ENCODE assay signal across 10 mouse cellular contexts in genomic region chr3:86040286-86041201, GRCm38 (mm10). TPM values are rescaled to one million over a fixed set of nuclear protein-coding genes. Genes with fewer than 3 reads are reported as not detected.
A peak's percentile ranks its signal among the peaks of the same experiment; 100 is the strongest.
DNase-seq lines count a peak whose midpoint lies in the region; ATAC-seq and TF ChIP-seq lines count a peak whose summit lies in the region.
"Had no signal": no experiment of that assay in that cellular context is flagged by ENCODE, and none has a peak within 500 bp of the region (broad histone marks: within the 10 kb centered on the region; RNA-seq: fewer than 3 reads in every experiment).

No protein-coding gene starts in this region.

- WGBS in embryonic facial prominence, embryonic 15.5 days, result 29% methylated on average over 14 of the region's 14 CpGs

- intact Hi-C loops in left cerebral cortex, adult 2 months (cut with DNase I), result no loop called here

- no peaks in the 10 kb centered on the region for H3K27me3 ChIP-seq in embryonic facial prominence, embryonic 15.5 days

- H3K27ac ChIP-seq in left cerebral cortex, adult 2 months, result peak overlapping the region; percentile 48; the same call in 1 of the 2 replicates
- peak overlapping the region; percentile 93 for H3K27ac ChIP-seq in embryonic facial prominence, embryonic 15.5 days (replicated peaks)

- peak; percentile 79; the same call in 1 of the 2 replicates for ATAC-seq in embryonic facial prominence, embryonic 15.5 days (ENCODE audit: insufficient number of reproducible peaks, low FRiP score, low TSS enrichment, low read depth)

- H3K4me1 ChIP-seq in embryonic facial prominence, embryonic 15.5 days, result peaks cover 33% of the 10 kb centered on the region

- peak overlapping the region; percentile 26 for H3K4me2 ChIP-seq in embryonic facial prominence, embryonic 15.5 days (replicated peaks)

- peaks cover 6% of the 10 kb centered on the region; the same call in 1 of the 2 replicates for H3K36me3 ChIP-seq in embryonic facial prominence, embryonic 15.5 days

- no peak for TF ChIP-seq CTCF in left cerebral cortex, adult 2 months (IDR thresholded peaks at IDR 0.05)

- no peaks in the 10 kb centered on the region for H3K9me3 ChIP-seq in embryonic facial prominence, embryonic 15.5 days (replicated peaks)

- H3K4me3 ChIP-seq in left cerebral cortex, adult 2 months, result no peak overlapping the region
- H3K4me3 ChIP-seq in embryonic facial prominence, embryonic 15.5 days (replicated peaks), result peak overlapping the region; percentile 29

- H3K9ac ChIP-seq in embryonic facial prominence, embryonic 15.5 days, result no peak overlapping the region

- no peak for DNase-seq in left cerebral cortex, adult 2 months (ENCODE audit: extremely low spot score in 1 of 2, low spot score in 2 of 2)
- DNase-seq in left cerebral cortex, adult 18-20 months (ENCODE audit: low spot score in 2 of 2), result no peak
- peak; percentile 42 for DNase-seq in heart, postnatal 4 days
- peak; percentile 28 to 32 for DNase-seq in lung, postnatal 4 days
- no peak for DNase-seq in left cerebral cortex, adult 8-10 months (ENCODE audit: low spot score in 2 of 2)
- DNase-seq in frontal cortex, postnatal 14 days (ENCODE audit: low spot score in 2 of 2), result no peak
- DNase-seq in thymus, postnatal 10 days (ENCODE audit: low spot score in 2 of 2), result no peak

RNA-seq across cellular contexts. Expression of gene Prss48, which starts 38.3 kb away (rescaled TPM):
- total RNA-seq in left cerebral cortex, adult 2 months (2021), result not detected
- total RNA-seq in left cerebral cortex, adult 18-20 months (2021), result not detected
- polyA plus RNA-seq in embryonic facial prominence, embryonic 15.5 days (2015; fragmentation: Nextera tagmentation; extraction: Ambion mirVana), result not detected in 2 replicates
- total RNA-seq in heart, postnatal 4 days (2021), result not detected
- not detected for total RNA-seq in left cerebral cortex, adult 8-10 months (2022)
- total RNA-seq: MEL had no signal
- polyA plus RNA-seq: neural tube, embryonic 14.5 days had no signal

Comparison
In these comparisons a context has a peak if more than half of its experiments do, and no peak if none do; other contexts are left out.
1. DNase-seq: peak in heart, postnatal 4 days (single experiment) and lung, postnatal 4 days (2 of 2); none in left cerebral cortex, adult 2 months (0 of 2), left cerebral cortex, adult 18-20 months (0 of 2), left cerebral cortex, adult 8-10 months (0 of 2), frontal cortex, postnatal 14 days (0 of 2) and thymus, postnatal 10 days (0 of 2).